Mouse (Mus musculus) forebrain, embryonic 13.5 days (tissue): ENCODE data around the gene Chaf1a. TPM values are rescaled to one million over a fixed set of nuclear protein-coding genes. Genes with fewer than 3 reads are reported as not detected.
A peak's percentile ranks its signal among the peaks of the same experiment; 100 is the strongest.

Source experiments
- ATAC-seq: fragments of 200-750 bp; cut with Nextera tagmentation; 2 replicates; pipeline ENCODE4 v1.8.0; 2017
- H3K27ac ChIP-seq: fragments of 300-500 bp; sonication (generic); 2 replicates; pipeline ENCODE4 v1.5.1; 2015; ENCODE audit warnings: inconsistent platforms, mild to moderate bottlenecking, moderate library complexity
- H3K27me3 ChIP-seq: fragments of 300-500 bp; sonication (generic); 2 replicates; pipeline ENCODE4 v1.6.1; 2015; ENCODE audit warnings: mild to moderate bottlenecking, inconsistent platforms
- H3K36me3 ChIP-seq: fragments of 300-500 bp; sonication (generic); 2 replicates; pipeline ENCODE4 v1.6.1; 2015; ENCODE audit warnings: mild to moderate bottlenecking, inconsistent platforms; ENCODE audit not compliant: poor library complexity, severe bottlenecking
- H3K4me1 ChIP-seq: fragments of 300-500 bp; sonication (generic); 2 replicates; pipeline ENCODE4 v1.6.1; 2015; ENCODE audit warnings: inconsistent platforms
- H3K4me2 ChIP-seq: fragments of 300-500 bp; sonication (generic); 2 replicates; pipeline ENCODE4 v1.6.1; 2015; ENCODE audit warnings: inconsistent platforms, mild to moderate bottlenecking, moderate library complexity
- H3K4me3 ChIP-seq: fragments of 300-500 bp; sonication (generic); 2 replicates; pipeline ENCODE4 v1.5.1; 2015; ENCODE audit warnings: mild to moderate bottlenecking, inconsistent platforms
- H3K9ac ChIP-seq: fragments of 300-500 bp; sonication (generic); 2 replicates; pipeline ENCODE4 v1.6.1; 2015; ENCODE audit warnings: mild to moderate bottlenecking, inconsistent platforms
- H3K9me3 ChIP-seq: fragments of 300-500 bp; sonication (generic); replicated peaks from 2 replicates; pipeline ENCODE4 v1.6.1; 2016; ENCODE audit warnings: inconsistent platforms
- WGBS: fragments of 180-500 bp; shearing (Covaris S2); methylation state at CpG from one replicate; pipeline ENCODE4 v1.1.7; 2015; 5-methylcytosine and 5-hydroxymethylcytosine counted together
- polyA plus RNA-seq: library from polyadenylated mRNA; unstranded; fragments of >200 nt; fragmentation: Nextera tagmentation; extraction: Ambion mirVana; gene quantifications from 2 replicates; pipeline ENCODE4 v1.2.1, GENCODE M21; 2015

Gene Chaf1a
- polyA plus RNA-seq, 1 experiment from 2014 or later: 22.0 TPM

- no peaks in the 10 kb centered on the region for H3K9me3 ChIP-seq
- H3K27ac ChIP-seq: peak within 1 kb of the TSS; percentile 53; the same call in 1 of the 2 replicates
- WGBS: under 1% methylated on average over 60 of the region's 61 CpGs
- H3K4me3 ChIP-seq: peak within 1 kb of the TSS; percentile 80
- H3K4me1 ChIP-seq: peaks cover 44% of the 10 kb centered on the region
- H3K4me2 ChIP-seq: peak within 1 kb of the TSS; percentile 99
- H3K27me3 ChIP-seq: no peaks in the 10 kb centered on the region
- peak; percentile 92 for ATAC-seq
- peak within 1 kb of the TSS; percentile 84 for H3K9ac ChIP-seq
- H3K36me3 ChIP-seq: peaks cover 20% of the 10 kb centered on the region
These were observed 38.9 kb downstream of the Chaf1a start, which contains the start of gene Hdgfl2 for GRCm38 (mm10) chr17:56078880-56079795. Gene Hdgfl2 (plus strand): TSS chr17:56079634.

GRCm38 (mm10) chr17:56079921-56080320, 39.7 kb downstream of the Chaf1a start:
- H3K4me3 ChIP-seq: peak overlapping the region; percentile 80
- peak overlapping the region; percentile 99 for H3K4me2 ChIP-seq
- peak overlapping the region; percentile 53; the same call in 1 of the 2 replicates for H3K27ac ChIP-seq
- H3K9ac ChIP-seq: peak overlapping the region; percentile 84
- no peaks in the 10 kb centered on the region for H3K9me3 ChIP-seq
- H3K27me3 ChIP-seq: no peaks in the 10 kb centered on the region
- 1% methylated on average over 10 of the region's 11 CpGs for WGBS
- H3K4me1 ChIP-seq: peaks cover 39% of the 10 kb centered on the region
- H3K36me3 ChIP-seq: peaks cover 26% of the 10 kb centered on the region
- no peak for ATAC-seq

GRCm38 (mm10) chr17:56080781-56081585, 40.7 kb downstream of the Chaf1a start:
- Histone ChIP-seq H3K4me2 (peak overlapping the region; percentile 99), H3K4me3 (peak overlapping the region; percentile 80), H3K27ac (peak overlapping the region; percentile 63), H3K27me3 (no peaks in the 10 kb centered on the region), H3K4me1 (peaks cover 32% of the 10 kb centered on the region), H3K36me3 (peaks cover 35% of the 10 kb centered on the region), H3K9ac (peak overlapping the region; percentile 84), H3K9me3 (no peaks in the 10 kb centered on the region)
- 9% methylated on average over 8 of the region's 8 CpGs for WGBS
- ATAC-seq: peak; percentile 66

DNA sequence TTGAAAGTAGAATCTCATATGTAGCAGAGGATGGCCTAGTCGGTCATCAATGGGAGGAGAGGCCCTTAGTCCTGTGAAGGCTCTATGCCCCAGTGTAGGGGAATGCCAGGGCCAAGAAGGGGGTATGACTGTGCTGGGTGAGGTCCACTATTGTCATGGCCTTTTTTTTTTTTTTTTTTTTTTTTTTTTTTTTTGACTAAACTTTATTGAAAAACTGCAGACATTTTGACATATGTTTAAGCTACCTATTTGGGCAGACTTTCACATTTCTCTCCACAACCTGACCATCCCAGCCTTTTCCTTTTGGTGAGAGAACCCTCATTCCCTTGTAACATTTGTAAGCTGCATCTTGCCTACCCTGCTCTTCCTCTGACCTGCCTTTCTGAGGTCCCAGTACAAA, 52.1 kb downstream of the Chaf1a start:
- Histone ChIP-seq H3K4me1 (no peaks in the 10 kb centered on the region), H3K9ac (no peak overlapping the region), H3K27me3 (no peaks in the 10 kb centered on the region), H3K9me3 (no peaks in the 10 kb centered on the region), H3K27ac (no peak overlapping the region), H3K4me2 (no peak overlapping the region), H3K36me3 (peaks cover 75% of the 10 kb centered on the region), H3K4me3 (no peak overlapping the region)
- WGBS: 100% methylated on average over 1 of the region's 1 CpGs
- no peak for ATAC-seq

DNA sequence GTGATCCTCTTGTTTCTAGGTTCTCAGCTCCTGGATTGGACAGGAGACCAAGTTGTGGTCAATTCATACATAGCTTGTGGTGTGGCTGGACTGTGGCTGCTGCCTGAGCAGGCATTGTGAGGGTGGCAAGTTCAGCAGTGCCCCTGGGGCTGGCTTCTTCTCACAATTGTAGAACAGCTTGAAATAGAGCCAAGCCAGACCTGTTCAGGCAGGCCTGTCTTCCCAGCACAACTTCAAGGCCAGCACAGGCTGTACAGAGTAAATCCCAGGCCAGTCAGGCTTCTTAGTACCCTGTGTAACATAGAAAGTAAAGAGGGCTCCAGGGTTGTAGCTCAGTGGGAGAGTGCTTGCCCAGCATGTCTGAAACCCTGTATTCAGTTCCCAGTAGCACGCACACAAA, 52.6 kb downstream of the Chaf1a start:
- WGBS: 84% methylated on average over 1 of the region's 1 CpGs
- peaks cover 75% of the 10 kb centered on the region for H3K36me3 ChIP-seq

DNA sequence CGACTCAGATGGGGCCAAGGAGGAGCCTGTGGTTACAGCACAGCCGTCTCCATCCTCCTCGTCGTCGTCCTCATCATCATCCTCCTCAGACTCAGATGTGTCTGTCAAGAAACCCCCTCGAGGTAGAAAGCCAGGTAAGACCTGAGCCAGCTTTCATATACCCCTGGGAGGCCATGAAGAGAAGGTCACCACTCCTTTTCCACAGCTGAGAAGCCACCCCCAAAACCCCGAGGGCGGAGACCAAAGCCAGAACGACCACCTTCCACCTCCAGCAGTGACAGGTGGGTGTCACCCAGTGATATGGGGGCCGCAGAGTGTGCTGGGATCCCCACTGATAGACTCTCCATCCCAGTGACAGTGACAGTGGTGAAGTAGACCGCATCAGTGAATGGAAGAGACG, 56.6 kb downstream of the Chaf1a start:
- 92% methylated on average over 12 of the region's 12 CpGs for WGBS
- peaks cover 89% of the 10 kb centered on the region for H3K36me3 ChIP-seq
- H3K27ac ChIP-seq: no peak overlapping the region
- H3K27me3 ChIP-seq: no peaks in the 10 kb centered on the region
- no peaks in the 10 kb centered on the region for H3K9me3 ChIP-seq
- no peak overlapping the region for H3K4me2 ChIP-seq
- ATAC-seq: no peak
- no peak overlapping the region for H3K9ac ChIP-seq
- no peaks in the 10 kb centered on the region for H3K4me1 ChIP-seq
- H3K4me3 ChIP-seq: no peak overlapping the region

More for the DNA sequence above, 52.6 kb downstream of the Chaf1a start:
- H3K9me3 ChIP-seq: no peaks in the 10 kb centered on the region
- no peak overlapping the region for H3K27ac ChIP-seq
- no peak overlapping the region for H3K4me2 ChIP-seq
- no peak overlapping the region for H3K4me3 ChIP-seq
- H3K9ac ChIP-seq: no peak overlapping the region
- ATAC-seq: no peak
- no peaks in the 10 kb centered on the region for H3K27me3 ChIP-seq
- no peaks in the 10 kb centered on the region for H3K4me1 ChIP-seq

DNA sequence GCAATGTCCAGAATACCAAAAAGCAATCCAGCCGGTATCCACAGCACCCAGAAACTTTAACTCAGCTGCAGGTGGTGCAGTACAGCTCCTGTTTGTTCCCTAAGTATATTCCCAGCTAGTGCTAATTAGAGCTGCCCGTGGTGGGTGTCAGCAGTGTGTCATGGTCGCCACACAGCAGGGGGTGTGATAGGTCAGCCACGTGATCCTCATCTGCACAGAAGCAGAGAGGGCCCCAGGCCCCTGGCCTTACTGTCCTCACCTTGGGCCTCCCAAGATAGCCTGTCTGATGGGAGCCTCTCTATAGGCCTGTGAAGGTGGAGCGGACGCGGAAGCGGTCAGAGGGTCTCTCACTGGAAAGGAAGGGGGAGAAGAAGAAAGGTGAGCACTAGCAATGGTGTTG, 57.9 kb downstream of the Chaf1a start:
- Histone ChIP-seq H3K27ac (no peak overlapping the region), H3K9ac (no peak overlapping the region), H3K4me3 (no peak overlapping the region), H3K9me3 (no peaks in the 10 kb centered on the region), H3K27me3 (no peaks in the 10 kb centered on the region), H3K4me1 (no peaks in the 10 kb centered on the region), H3K4me2 (no peak overlapping the region), H3K36me3 (peaks cover 97% of the 10 kb centered on the region)
- no peak for ATAC-seq
- WGBS: 95% methylated on average over 8 of the region's 8 CpGs

GRCm38 (mm10) chr17:56098711-56099572, 58.7 kb downstream of the Chaf1a start:
- Histone ChIP-seq H3K27ac (no peak overlapping the region), H3K36me3 (peaks cover 98% of the 10 kb centered on the region)
- WGBS: 93% methylated on average over 15 of the region's 15 CpGs

DNA sequence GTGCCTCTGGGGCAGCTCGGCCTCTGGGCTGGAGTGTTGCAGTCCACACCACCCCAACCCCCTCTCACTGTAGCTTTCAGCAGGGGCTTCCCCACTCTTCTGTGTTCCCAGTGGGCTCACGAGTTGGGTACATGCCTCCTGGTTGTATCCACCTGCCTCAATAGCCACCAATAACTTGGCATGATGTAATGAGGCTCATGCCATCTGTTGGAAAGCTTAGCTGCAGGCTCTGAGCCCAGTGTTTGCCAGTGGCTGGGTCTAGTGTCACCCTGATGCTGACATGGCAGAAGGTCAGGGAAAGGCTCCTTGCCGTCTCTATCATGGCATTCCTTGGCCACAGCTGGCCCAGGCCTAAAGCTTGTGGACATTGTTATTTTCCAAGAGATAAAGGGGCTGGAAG, 60.6 kb downstream of the Chaf1a start:
- Histone ChIP-seq H3K9ac (no peak overlapping the region), H3K4me2 (no peak overlapping the region), H3K4me1 (no peaks in the 10 kb centered on the region), H3K27ac (no peak overlapping the region), H3K4me3 (no peak overlapping the region), H3K9me3 (no peaks in the 10 kb centered on the region), H3K27me3 (no peaks in the 10 kb centered on the region), H3K36me3 (peaks cover 83% of the 10 kb centered on the region)
- no peak for ATAC-seq
- WGBS: 87% methylated on average over 3 of the region's 3 CpGs

More at GRCm38 (mm10) chr17:56098711-56099572, 58.7 kb downstream of the Chaf1a start:
- no peak overlapping the region for H3K9ac ChIP-seq
- no peak overlapping the region for H3K4me3 ChIP-seq
- no peak for ATAC-seq
- H3K4me2 ChIP-seq: no peak overlapping the region
- no peaks in the 10 kb centered on the region for H3K9me3 ChIP-seq
- H3K27me3 ChIP-seq: no peaks in the 10 kb centered on the region
- H3K4me1 ChIP-seq: no peaks in the 10 kb centered on the region

GRCm38 (mm10) chr17:56102158-56102557, 61.9 kb downstream of the Chaf1a start:
- no peak overlapping the region for H3K9ac ChIP-seq
- H3K27ac ChIP-seq: no peak overlapping the region
- H3K9me3 ChIP-seq: no peaks in the 10 kb centered on the region
- no peak overlapping the region for H3K4me3 ChIP-seq
- H3K27me3 ChIP-seq: no peaks in the 10 kb centered on the region
- WGBS: 93% methylated on average over 5 of the region's 5 CpGs
- H3K4me1 ChIP-seq: no peaks in the 10 kb centered on the region
- H3K4me2 ChIP-seq: no peak overlapping the region
- peaks cover 70% of the 10 kb centered on the region for H3K36me3 ChIP-seq
- no peak for ATAC-seq

GRCm38 (mm10) chr17:56102927-56103326, 62.7 kb downstream of the Chaf1a start:
- Histone ChIP-seq H3K4me2 (no peak overlapping the region), H3K9ac (no peak overlapping the region), H3K9me3 (no peaks in the 10 kb centered on the region), H3K36me3 (peaks cover 62% of the 10 kb centered on the region), H3K4me3 (no peak overlapping the region), H3K4me1 (no peaks in the 10 kb centered on the region), H3K27ac (no peak overlapping the region), H3K27me3 (no peaks in the 10 kb centered on the region)
- 95% methylated on average over 9 of the region's 9 CpGs for WGBS
- no peak for ATAC-seq
